Mouse (Mus musculus) layer of hippocampus, adult 9-10 months (tissue): ENCODE results near the gene Gm9918.
"Not testable (repeated sequence)": the region's sequence is repeated elsewhere in the genome, so short reads cannot be mapped to it uniquely, and the experiment has no call there.

Experiments
- DNase-seq: peaks from one replicate; pipeline ENCODE4 v3.0.0; 2022; ENCODE audit warnings: low spot score

The Gm9918 gene

DNA sequence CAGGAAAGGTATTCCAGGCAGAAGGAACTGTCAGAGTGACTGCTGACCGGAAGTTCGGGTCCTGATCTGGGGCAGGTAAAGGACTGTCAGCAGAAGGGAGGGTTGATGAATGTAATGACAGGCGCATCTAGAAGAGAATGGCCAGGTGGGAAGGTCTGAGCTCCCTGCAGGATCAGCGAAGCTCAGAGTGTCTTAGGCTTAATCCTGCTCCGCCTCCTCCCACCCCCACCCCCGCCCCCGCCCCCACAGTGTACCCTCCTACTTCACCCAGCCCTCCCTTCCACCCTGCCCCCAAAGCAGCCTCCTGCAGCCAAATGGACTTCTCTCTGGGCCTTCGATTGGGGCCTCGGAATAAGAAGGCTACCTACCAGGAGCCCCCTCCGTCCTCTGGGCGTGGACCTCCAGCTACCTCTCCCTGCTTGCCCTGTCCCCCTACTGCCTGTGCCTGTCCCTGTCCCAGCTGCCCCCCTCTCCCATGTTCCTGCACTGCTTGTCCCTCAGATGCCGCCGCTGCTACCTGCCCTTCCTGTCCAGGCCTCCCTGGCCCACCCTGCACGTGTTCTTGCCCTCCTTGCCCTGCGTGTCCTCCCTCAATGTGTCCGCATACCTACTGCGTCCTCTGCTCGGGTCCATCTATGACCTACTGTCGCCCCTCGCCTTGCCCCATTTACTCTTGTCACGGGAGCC lies at the start of gene Gm9918:
TSS of gene Gm9918 (plus strand) at position 290 of the 687 bp plus-strand sequence.
- no peak for DNase-seq

DNA sequence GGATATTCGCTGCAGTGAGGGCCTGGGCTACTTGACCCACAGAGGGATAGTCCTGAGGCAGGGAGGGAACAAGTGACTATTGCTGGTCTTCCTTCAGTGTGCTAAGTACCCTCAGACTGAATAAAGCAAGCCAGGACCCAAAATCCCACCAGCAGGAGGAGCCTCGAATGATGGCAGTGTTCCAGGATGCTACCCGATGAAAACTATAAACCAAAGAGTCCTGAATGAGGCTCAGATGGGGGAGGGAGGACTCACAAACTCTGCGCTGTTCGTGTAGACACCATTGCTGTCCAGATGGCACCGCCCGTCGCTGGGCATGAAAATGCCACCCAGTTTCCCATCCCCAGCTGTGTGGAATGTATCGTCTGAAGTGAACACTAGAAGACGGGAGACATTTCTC lies 48.0 kb upstream of the Gm9918 start:
- no peak for DNase-seq

GRCm38 (mm10) chr15:102224186-102224991 lies 46.0 kb upstream of the Gm9918 start:
- no peak for DNase-seq

DNA sequence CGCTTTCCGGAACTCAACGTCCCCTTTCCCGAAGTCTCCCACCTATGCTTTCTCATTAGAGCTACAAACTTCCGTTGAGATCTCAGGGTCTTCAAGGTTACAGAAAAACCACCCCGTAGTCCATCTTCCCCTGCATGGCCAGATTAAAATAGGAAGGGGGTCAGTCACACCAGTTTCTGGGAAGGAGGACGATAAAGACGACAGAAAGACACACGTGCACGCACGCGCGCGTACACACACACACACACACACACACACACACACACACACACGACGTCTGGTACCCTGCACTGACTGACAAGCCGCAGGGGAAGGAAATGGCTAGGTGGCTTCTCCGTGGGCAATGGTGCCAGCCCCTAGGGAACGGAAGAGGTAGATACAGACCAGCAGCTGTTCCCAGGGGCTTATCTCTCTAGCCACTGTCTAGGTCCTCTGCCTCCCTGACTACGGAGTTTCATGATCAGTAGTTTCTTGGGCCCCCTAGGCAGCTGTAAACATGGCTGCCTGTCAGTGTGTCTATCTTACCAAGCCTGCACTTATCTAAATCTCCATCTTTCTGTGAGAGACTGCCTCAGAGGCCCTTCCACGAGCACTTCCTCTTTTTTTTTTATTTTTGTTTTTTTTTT lies 45.3 kb upstream of the Gm9918 start:
- DNase-seq, result no peak

- DNase-seq, result not testable (repeated sequence)
Measured at GRCm38 (mm10) chr15:102225619-102226018, 44.7 kb upstream of the Gm9918 start.

GRCm38 (mm10) chr15:102230408-102231321 lies 39.7 kb upstream of the Gm9918 start:
- DNase-seq, result no peak

DNA sequence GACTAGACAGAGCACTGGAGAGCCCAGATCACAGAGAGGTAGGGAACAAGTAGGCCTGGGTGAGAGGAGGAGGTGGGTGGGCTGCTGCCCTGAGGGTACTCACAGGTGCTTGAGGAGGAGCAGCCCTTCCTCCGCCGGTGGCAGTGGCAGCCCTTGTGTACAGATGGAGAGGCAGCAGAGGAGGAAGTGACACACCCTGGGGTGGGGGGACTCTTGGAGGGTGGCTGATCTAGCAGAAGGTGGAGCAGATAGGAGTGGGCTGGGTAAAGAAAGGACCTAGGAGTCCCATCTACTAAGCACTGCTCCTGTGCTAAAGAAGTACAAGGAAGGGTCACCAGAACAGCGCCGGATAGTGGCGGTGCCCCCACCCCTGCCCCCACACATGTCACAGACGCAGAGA lies 38.6 kb upstream of the Gm9918 start, which contains the start of gene Itgb7:
TSS of gene Itgb7 (minus strand) at position 197 of the 400 bp plus-strand sequence.
- no peak for DNase-seq

DNA sequence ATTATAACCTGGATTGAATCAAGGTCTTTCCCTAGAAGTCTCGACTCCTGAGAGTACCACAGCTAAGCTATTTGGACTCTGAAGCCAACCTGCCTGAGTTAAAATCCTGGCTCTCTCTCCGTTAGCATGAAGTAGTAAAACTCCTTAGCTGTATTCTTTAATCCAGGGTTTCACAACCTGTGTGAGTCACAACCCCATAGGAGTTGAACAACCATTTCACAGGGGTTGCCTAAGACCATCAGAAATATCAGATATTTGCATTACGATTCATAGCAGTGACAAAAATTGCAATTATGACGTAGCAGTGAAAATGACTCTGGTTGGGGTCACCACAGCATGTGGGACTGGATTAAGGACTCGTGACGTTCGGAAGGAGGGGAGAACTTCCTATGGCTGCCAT lies 37.6 kb upstream of the Gm9918 start:
- no peak for DNase-seq

DNA sequence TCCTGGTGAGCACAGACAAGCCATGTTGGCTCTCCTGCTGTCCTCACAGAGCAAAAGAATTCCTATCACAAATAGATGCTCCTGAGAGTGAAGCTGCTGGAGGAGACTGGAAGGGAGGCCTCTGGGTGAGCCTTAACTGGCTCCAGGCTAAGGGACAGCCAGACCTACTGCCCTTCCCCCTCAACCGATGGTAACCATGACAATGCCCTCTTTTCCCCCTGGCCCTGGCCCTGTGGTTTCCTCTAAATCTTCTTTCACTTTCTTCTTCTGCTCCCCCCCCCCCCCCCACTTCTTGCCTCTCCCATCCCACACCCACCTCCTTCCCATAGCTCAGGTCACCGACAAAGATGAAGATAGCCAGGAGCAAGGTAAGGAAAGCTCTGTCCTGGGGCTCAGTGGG lies 36.5 kb upstream of the Gm9918 start:
- DNase-seq, result no peak

- no peak for DNase-seq
Measured at GRCm38 (mm10) chr15:102235371-102236027, 34.9 kb upstream of the Gm9918 start.

DNA sequence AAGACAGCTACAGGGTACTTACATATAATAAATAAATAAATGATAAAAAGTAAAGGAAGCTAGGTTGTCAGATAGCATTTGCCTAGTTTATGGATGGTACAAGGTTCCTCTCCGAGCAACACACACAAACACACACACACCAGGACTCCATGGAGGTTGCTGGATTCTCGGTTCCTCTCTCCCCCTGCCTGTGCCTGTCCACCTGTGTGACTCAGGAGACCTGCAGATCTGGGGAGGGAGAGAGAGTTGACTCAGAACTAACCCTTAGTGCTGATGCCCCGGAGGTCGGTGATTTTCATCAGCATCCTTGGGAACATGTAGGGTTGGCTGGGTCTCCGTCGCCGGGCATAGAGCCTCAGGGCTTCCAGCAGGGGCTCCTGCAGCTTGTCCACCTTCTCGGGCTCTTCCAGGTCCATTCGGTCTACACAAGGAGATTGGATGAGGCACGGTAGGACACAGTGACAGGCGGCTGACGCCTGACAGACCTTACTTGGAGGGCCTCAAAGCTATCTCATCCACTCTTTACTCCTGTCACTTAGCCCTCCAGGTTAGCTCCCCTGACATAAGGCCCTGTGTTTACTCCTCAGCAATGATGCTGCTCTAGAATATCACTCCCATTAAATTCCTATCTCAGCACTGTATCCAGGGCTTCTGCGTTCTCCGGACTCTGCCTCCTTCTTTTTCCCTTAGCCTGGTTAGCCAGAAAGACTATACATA lies 31.7 kb upstream of the Gm9918 start:
- no peak for DNase-seq

DNA sequence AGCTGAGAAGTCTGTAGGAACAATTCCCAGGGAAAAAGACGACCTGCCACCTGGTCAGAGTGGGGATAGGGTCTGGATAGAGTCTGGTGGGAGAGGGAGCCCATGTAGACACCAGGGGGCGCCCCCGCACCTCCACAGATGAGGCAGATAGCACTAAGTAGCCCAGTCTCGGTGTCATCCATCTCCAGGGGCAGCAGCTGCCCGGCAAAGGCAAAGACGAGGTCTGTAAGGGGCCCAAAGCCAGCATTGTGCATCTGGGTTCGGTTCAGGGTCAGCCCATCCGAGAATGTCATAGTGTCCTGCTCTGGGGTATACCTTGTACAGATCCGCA lies 31.1 kb upstream of the Gm9918 start:
- DNase-seq, result no peak

GRCm38 (mm10) chr15:102239851-102240250 lies 30.5 kb upstream of the Gm9918 start:
- no peak for DNase-seq

DNA sequence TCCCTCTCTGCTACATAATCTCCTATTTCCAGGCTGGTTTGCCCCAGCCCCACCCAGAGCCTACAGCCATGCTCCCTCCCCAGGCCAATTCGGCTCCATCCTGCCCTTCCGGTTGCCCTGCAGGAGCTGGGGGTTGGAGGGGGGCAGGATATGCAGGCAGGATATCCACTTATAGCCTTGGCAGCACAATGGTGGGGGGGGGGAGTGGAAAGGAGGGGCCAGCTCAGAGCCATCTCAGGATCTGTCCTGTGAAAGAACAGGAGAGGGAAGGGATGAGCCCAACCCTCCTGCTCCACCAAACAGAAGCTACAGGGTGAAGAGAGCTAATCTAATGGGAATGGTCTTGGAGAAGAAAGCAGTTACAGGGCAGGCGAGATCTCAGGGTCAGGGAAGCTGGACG lies 29.8 kb upstream of the Gm9918 start:
- no peak for DNase-seq

GRCm38 (mm10) chr15:102242404-102243228 lies 27.7 kb upstream of the Gm9918 start:
- DNase-seq, result no peak

DNA sequence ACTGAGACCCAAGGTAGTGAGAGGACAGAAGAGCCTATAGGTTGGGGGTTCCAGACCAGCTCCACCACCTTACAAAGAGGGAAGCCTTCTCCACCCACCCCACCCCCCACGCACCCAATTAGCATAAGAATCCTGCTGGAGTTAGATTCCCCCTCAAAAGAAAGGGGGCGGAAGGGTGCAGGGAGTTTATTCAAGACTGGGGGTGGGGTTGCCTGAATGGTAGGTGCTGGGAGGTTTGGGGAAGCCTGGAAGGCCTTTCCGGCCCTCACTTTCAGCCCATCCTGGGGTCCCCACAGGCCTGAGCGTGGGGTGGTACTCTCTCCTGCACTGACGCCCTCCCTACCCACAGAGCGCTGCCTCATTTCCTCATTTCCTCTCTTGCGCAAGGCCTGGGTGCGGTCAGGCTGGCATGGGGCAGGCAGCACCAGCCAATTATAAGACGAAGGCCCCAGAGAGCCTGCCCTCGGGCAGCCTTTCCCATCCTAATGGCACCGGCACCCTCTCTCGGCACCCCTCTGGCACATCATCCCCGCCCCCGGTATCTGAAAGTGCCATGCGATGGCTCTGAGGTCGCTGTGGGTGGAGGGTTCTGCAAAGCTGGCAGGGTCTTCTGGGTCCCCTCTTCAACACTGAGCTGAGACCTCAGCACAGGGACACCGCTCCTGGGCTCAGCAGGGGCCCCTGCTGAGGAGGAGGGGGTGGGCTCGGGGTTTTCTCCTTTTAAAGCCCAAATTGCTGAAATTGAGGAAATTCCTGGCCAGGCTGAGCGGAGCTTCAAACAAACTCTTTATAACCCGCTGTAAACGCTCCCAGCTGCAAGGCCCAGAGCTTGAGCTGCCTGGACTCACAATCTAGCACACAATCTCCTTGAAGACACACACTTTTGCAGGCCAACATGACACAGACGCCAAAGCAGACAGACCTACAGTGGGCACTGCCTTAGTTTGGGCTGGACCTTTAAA lies 26.9 kb upstream of the Gm9918 start:
- no peak for DNase-seq

- DNase-seq, result no peak
Measured at GRCm38 (mm10) chr15:102244306-102245191, 25.8 kb upstream of the Gm9918 start.

DNA sequence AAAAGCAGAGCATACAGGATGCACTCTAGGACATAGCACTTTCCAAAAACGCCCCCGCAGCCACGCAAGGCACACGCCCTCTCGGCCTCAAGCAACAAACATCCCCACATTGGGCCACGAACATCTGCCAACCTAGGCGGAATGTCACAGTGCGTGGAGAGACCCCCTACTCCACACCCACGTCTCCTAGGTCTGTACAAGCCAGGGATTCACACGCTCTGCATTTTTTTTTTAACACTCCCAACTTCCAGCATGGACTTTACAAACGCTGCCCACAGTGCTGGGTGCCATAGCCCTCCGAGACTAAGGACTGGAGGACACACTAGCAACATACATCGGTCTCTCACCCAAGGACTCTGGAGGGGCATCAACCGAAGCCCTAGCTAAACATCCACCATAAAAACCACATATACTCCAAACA lies 24.9 kb upstream of the Gm9918 start:
- no peak for DNase-seq
